Mouse (Mus musculus): ENCODE results near the gene Wfdc1.

Wfdc1 gene

DNA sequence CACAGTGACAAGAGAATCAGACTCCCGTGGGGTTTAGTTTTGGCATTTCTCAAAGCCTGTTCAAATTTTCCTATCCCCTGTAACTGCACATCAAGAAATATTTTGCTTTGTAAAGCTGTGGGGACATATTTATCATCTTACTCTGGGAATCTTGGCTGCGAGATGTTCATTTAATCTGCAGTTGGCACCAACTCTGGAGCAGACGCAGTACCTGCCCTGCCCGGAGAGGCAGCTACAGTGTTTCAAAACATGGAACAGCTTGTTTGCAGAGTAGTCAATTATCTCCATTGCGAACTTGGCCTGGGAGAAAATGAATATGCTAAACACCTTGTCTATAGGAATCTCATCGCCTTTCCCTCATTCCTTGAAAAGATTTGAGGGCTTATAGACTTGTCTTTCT is 27.9 kb upstream of the Wfdc1 start:
- no peak for DNase-seq (ENCODE audit: low read depth, low spot score)

- no peak for DNase-seq (ENCODE audit: low read depth, low spot score)
Measured at GRCm38 (mm10) chr8:119639798-119640197, 26.4 kb upstream of the Wfdc1 start.

GRCm38 (mm10) chr8:119641058-119641457 is 25.1 kb upstream of the Wfdc1 start:
- DNase-seq (ENCODE audit: low read depth, low spot score) = no peak

GRCm38 (mm10) chr8:119642960-119643359 is 23.2 kb upstream of the Wfdc1 start:
- no peak for DNase-seq (ENCODE audit: low read depth, low spot score)

- no peak for DNase-seq (ENCODE audit: low read depth, low spot score)
Measured at GRCm38 (mm10) chr8:119644429-119644960, 21.7 kb upstream of the Wfdc1 start.

DNA sequence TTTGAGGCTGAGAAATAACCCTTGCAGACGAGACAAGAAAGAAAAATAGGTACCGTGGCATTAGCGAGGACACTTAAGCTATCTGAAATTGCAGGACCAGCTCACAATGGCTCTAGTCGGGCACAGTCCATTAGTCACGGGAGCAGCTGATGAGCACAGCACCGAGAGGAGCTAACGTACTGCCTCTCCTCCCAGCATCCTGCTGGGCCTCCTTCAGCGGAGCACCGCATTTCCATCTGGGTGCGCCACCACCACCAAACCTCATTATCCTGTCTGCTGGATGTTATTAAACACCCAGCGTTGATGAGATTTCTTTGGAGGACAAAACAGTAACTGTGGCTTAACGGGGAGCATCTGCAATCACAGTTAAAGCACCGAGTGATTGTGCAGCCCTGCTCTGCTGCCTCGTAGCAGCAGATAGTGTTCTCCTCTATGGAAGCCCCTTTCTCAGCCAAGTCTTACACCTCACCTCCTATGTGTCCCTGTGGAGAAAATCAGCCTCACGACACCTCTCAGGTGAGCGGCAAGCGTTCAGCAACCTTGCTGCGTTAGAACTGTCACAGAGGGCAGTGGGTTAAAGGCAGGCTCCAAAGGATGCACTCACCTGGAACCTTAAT is 21.1 kb upstream of the Wfdc1 start:
- no peak for DNase-seq (ENCODE audit: low read depth, low spot score)

- DNase-seq (ENCODE audit: low read depth, low spot score) = no peak
Measured at GRCm38 (mm10) chr8:119646197-119646596, 20.0 kb upstream of the Wfdc1 start.

DNA sequence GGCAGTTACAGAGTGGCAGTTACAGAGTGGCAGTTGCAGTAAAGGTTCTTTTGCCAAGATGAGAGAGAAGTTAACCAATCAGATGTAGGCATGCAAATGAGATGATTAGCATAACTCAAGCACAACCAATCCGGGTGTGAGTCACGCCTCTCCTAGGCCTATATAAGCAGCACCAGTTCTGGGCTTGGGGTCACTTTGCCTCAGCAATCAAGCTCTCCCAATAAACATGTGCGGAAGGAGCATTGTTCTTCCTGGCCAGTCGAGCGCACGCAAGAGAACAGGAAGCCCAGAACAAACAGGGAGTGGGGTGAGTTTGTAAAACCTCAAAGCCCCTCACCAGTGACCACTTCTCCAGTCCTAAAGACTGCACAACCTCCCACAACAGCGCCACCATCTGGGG is 19.3 kb upstream of the Wfdc1 start:
- DNase-seq (ENCODE audit: low read depth, low spot score) = no peak

DNA sequence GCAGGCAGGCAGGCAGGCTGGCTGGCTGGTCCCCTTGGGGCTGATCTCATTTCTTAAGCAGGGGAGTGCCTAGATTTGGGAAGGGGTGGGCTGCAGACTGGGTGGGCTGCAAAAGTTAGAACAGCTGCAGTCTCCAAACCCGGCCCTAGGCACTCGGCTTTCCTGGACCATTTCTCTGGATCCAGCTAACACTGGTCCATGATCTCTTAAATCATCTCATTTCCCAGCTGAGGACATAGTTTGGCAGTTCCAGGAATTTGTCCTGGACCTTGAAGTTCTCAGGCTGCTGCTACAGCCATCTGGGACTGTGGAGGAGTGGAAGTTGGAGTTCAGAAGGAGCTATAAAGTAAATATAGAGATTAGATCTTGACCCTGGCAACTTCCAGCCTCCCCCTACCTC is 14.8 kb upstream of the Wfdc1 start:
- DNase-seq (ENCODE audit: low read depth, low spot score) = no peak

- DNase-seq (ENCODE audit: low read depth, low spot score) = no peak
Measured at GRCm38 (mm10) chr8:119656709-119657464, 9.3 kb upstream of the Wfdc1 start.

GRCm38 (mm10) chr8:119661081-119661480 is 5.1 kb upstream of the Wfdc1 start:
- DNase-seq (ENCODE audit: low read depth, low spot score) = no peak

- no peak for DNase-seq (ENCODE audit: low read depth, low spot score)
Measured at GRCm38 (mm10) chr8:119661892-119662291, 4.3 kb upstream of the Wfdc1 start.

GRCm38 (mm10) chr8:119663440-119663839 is 2.7 kb upstream of the Wfdc1 start:
- DNase-seq (ENCODE audit: low read depth, low spot score) = no peak

DNA sequence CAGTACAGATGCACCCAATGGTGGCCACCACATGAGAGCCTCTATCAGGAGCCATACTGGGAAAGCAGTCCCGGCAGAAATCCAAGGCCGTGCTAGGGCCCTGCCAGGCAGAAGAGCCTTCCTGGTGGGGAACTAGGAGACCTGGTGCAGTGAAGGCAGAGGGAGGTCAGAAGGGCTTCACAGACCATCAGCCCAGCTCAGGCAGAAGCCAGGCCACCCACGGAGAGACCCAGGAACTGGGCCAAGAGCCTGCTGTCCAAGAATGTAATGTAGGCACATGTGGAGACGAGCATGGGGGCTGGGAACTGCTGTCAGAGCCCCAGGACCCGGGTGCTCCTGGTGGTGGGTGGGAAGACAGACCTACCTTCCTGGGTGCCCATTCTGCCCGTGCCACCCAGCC is 895 bp upstream of the Wfdc1 start:
- no peak for DNase-seq (ENCODE audit: low read depth, low spot score)

- no peak for DNase-seq (ENCODE audit: low read depth, low spot score)
Measured at GRCm38 (mm10) chr8:119668447-119668846, 2.3 kb downstream of the Wfdc1 start.

DNA sequence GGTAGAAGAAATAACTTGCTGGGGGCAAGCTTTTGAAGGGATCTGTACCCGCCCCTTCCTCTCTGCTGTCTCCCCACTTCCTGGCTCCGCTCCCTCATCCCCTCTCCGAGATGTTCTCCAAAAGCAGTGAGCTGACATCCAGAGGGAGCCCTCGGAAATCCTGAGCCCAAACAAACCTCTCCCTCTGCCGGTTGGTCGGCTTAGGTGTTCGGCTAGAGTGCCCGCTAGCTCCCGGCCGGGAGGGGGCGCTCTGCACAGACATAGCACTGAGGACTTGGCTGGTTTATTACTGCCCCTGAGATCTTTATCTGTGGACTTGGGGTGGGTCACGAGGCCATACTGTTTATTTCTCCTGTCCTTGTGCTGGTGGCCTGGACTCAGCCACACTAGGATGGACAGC is 3.1 kb downstream of the Wfdc1 start:
- peak; percentile 69 for DNase-seq (ENCODE audit: low read depth, low spot score)

GRCm38 (mm10) chr8:119670419-119671091 is 4.4 kb downstream of the Wfdc1 start:
- no peak for DNase-seq (ENCODE audit: low read depth, low spot score)

DNA sequence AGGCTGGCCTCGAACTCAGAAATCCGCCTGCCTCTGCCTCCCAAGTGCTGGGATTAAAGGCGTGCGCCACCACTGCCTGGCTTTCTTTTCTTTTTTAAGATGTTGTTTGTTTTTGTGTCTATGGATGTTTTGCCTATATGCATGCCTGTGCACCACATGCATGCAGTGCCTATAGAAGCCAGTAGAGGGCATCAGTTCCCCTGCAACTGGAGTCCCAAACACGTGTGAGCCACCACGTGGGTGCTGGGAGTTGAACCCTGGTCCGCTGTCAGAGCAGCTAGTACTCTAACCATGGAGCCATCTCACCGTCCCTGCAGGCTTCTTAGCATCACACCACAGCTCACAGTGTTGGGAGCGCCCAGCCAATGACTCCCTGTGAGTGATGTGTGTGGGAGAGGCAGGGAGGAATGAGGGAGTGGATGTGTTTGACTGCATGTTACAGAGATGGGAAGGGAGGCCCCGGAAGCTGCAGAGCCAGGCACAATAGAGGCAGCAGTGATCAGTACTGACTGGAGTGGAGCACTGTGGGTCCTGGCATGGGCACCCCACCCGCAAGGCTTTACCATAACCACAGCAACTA is 7.9 kb downstream of the Wfdc1 start:
- no peak for DNase-seq (ENCODE audit: low read depth, low spot score)

GRCm38 (mm10) chr8:119675457-119675856 is 9.3 kb downstream of the Wfdc1 start:
- DNase-seq (ENCODE audit: low read depth, low spot score) = no peak

DNA sequence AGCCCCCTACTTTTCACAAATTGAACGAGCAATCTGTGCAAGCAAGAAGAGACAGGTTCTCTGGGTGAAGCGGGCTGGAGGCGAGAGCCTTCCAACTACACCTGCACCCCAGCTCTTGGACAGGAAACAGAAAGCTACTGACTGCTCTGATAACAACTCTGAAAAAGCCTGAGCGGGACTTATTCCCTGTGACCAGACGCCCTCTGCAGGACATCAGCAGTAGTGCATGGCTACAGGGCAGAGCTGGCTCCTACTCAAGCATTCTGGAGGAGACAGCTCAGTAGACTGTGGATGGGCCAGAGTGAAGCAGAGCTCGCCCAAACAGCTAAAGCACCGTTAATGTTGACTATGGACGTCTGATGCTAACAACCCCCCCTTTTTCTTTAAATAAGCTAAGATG is 10.2 kb downstream of the Wfdc1 start:
- peak; percentile 79 for DNase-seq (ENCODE audit: low read depth, low spot score)

DNA sequence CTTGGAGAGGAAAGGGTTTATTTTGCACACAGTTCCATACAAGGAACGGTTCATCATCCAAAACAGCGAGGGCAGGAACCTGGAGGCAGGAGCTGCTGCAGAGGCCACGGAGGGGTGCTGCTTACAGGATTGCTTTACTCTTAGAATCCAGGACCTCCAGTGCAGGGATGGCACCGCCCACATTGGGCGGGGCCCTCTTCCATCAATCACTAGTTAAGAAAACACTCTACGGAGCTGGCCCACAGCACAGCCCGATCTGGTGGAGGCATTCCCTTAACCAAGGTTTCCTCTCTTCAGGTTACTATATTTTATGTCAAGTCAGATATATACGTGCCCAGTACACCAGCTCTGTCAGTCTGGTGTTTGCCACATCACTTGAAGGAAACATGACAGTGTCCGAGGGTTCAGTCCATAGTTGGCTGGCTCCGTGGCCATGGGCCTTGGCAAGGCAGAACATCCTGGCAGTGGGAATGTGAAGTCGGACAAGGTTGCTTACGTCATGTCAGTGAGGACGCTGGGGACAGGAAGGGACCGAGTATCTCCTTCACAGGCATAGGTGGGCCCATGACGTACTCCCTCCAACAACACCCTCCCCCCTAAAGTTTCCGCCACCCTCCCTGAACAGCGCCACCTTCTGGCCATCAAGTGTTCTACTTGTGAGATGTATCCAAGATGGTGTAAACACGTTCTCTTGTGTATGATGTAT is 12.1 kb downstream of the Wfdc1 start:
- peak; percentile 83 for DNase-seq (ENCODE audit: low read depth, low spot score)

DNA sequence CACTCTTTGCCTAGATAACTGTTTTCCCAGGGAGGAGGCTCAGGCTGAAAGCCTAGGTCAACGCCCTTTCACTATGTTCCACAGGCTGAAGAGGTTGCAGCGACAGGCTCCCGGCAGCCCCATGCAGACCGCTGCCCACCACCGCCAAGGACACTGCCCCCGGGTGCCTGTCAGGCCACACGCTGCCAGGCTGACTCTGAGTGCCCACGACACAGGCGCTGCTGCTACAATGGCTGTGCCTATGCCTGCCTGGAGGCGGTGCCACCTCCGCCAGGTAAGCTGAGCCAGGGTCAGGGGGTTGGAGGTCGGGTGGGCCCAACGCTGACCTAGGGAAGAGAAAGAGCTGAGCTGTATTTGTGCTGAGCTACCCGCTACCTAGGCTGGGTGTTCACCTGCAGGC is 13.0 kb downstream of the Wfdc1 start:
- no peak for DNase-seq (ENCODE audit: low read depth, low spot score)

All from WW6 (cell line).